Mouse (Mus musculus) forebrain, embryonic 12.5 days (tissue): ENCODE results near the gene Myo9a. TPM values are rescaled to one million over a fixed set of nuclear protein-coding genes. Genes with fewer than 3 reads are reported as not detected.

ENCODE experiments used
- polyA plus RNA-seq: library from polyadenylated mRNA; unstranded; fragments of >200 nt; fragmentation: Nextera tagmentation; extraction: Ambion mirVana; gene quantifications from 2 replicates; pipeline ENCODE4 v1.2.1, GENCODE M21; 2016

The Myo9a gene
- polyA plus RNA-seq, 1 experiment from 2014 or later, result 22.7 TPM

Other genes starting within 250 kb of the Myo9a start
- 37.1 and 43.3 TPM in 2 replicates for gene Hexa, start 211.4 kb upstream of the Myo9a start, polyA plus RNA-seq
- 0.15 TPM in 1 of 2 replicates, not detected in the other for gene Tmem202, start 211.0 kb upstream of the Myo9a start, polyA plus RNA-seq
- gene Celf6, start 173.0 kb upstream of the Myo9a start, polyA plus RNA-seq, result 14.4 and 16.7 TPM in 2 replicates
- gene Parp6, start 133.6 kb upstream of the Myo9a start, polyA plus RNA-seq, result 105 and 116 TPM in 2 replicates
- 1,825 and 1,829 TPM in 2 replicates for gene Pkm, start 94.5 kb upstream of the Myo9a start, polyA plus RNA-seq
- gene Gramd2, start 70.8 kb upstream of the Myo9a start, polyA plus RNA-seq, result 0.40 and 0.49 TPM in 2 replicates
- gene Senp8, start 186 bp upstream of the Myo9a start, polyA plus RNA-seq, result 13.0 and 18.1 TPM in 2 replicates
- gene Nr2e3, start 209.8 kb downstream of the Myo9a start, polyA plus RNA-seq, result 0.15 TPM in 1 of 2 replicates, not detected in the other